Mouse (Mus musculus) limb, embryonic 10.5 days (tissue): ENCODE measurements around the gene Spns1. TPM values are rescaled to one million over a fixed set of nuclear protein-coding genes. Genes with fewer than 3 reads are reported as not detected.

Source experiments
- DNase-seq: peaks from one replicate; pipeline ENCODE4 v3.0.0-alpha.2; 2017; ENCODE audit warnings: low spot score
- H3K27ac ChIP-seq: fragments of 300-500 bp; sonication (generic); 2 replicates; pipeline ENCODE4 v1.5.1; 2016; ENCODE audit warnings: mild to moderate bottlenecking
- H3K27me3 ChIP-seq: fragments of 300-500 bp; sonication (generic); 2 replicates; pipeline ENCODE4 v1.6.1; 2016; ENCODE audit warnings: low read depth, mild to moderate bottlenecking; ENCODE audit not compliant: poor library complexity, severe bottlenecking
- H3K36me3 ChIP-seq: fragments of 300-500 bp; sonication (generic); 2 replicates; pipeline ENCODE4 v1.6.1; 2016; ENCODE audit warnings: mild to moderate bottlenecking, moderate library complexity
- H3K4me1 ChIP-seq: fragments of 300-500 bp; sonication (generic); 2 replicates; pipeline ENCODE4 v1.6.1; 2016
- H3K4me3 ChIP-seq: fragments of 300-500 bp; sonication (generic); 2 replicates; pipeline ENCODE4 v1.5.1; 2016; ENCODE audit warnings: mild to moderate bottlenecking, moderate library complexity
- H3K9me3 ChIP-seq: fragments of 300-500 bp; sonication (generic); replicated peaks from 2 replicates; pipeline ENCODE4 v1.6.1; 2016; ENCODE audit warnings: mild to moderate bottlenecking
- WGBS: fragments of 180-500 bp; shearing (Covaris S2); methylation state at CpG from one replicate; pipeline ENCODE4 v1.1.7; 2016; 5-methylcytosine and 5-hydroxymethylcytosine counted together
- microRNA-seq: library from miRNA; unstranded; fragments of <30 nt; microRNA quantifications from one replicate; pipeline ENCODE4, GENCODE M21; 2017
- polyA plus RNA-seq: library from polyadenylated mRNA; unstranded; fragments of >200 nt; fragmentation: Nextera tagmentation; extraction: Ambion mirVana; gene quantifications from 2 replicates; pipeline ENCODE4 v1.2.1, GENCODE M21; 2016

The Spns1 gene
- polyA plus RNA-seq, 1 experiment from 2014 or later = 68.4 TPM

- H3K27ac ChIP-seq = no peak overlapping the region
- no peaks in the 10 kb centered on the region for H3K36me3 ChIP-seq
- H3K27me3 ChIP-seq = peaks cover 10% of the 10 kb centered on the region
- 31% methylated on average over 3 of the region's 3 CpGs for WGBS
- H3K9me3 ChIP-seq = no peaks in the 10 kb centered on the region
- H3K4me1 ChIP-seq = no peaks in the 10 kb centered on the region
- DNase-seq = no peak
- no peak overlapping the region for H3K4me3 ChIP-seq
Measured at GRCm38 (mm10) chr7:126324791-126325190, 52.5 kb downstream of the Spns1 start.

GRCm38 (mm10) chr7:126323729-126324128 lies 53.5 kb downstream of the Spns1 start:
- 10% methylated on average over 11 of the region's 11 CpGs for WGBS
- Histone ChIP-seq H3K36me3 (no peaks in the 10 kb centered on the region), H3K9me3 (no peaks in the 10 kb centered on the region), H3K27ac (no peak overlapping the region), H3K27me3 (peaks cover 10% of the 10 kb centered on the region), H3K4me3 (no peak overlapping the region), H3K4me1 (no peaks in the 10 kb centered on the region)
- peak; percentile 84 for DNase-seq

Small RNAs within 50 kb of the gene (microRNA-seq; reads per million reads assigned to microRNA genes)
- not detected for gene Mir7058

Other genes starting within 250 kb of the Spns1 start
- 74.7 and 80.1 TPM in 2 replicates for gene Xpo6, start 176.9 kb downstream of the Spns1 start, polyA plus RNA-seq
- 83.4 and 122 TPM in 2 replicates for gene Sbk1, start 104.8 kb downstream of the Spns1 start, polyA plus RNA-seq
- gene Lat, start 7.9 kb downstream of the Spns1 start, polyA plus RNA-seq = 1.6 and 3.0 TPM in 2 replicates
- 2.6 and 2.9 TPM in 2 replicates for gene Nfatc2ip, start 19.3 kb upstream of the Spns1 start, polyA plus RNA-seq
- gene Cd19, start 37.4 kb upstream of the Spns1 start, polyA plus RNA-seq = not detected in 2 replicates
- gene Rabep2, start 51.3 kb upstream of the Spns1 start, polyA plus RNA-seq = 30.3 and 36.9 TPM in 2 replicates
- 0.59 and 5.3 TPM in 2 replicates for gene Atp2a1, start 85.7 kb upstream of the Spns1 start, polyA plus RNA-seq
- 55.1 and 62.5 TPM in 2 replicates for gene Sh2b1, start 98.0 kb upstream of the Spns1 start, polyA plus RNA-seq
- 182 and 207 TPM in 2 replicates for gene Tufm, start 109.9 kb upstream of the Spns1 start, polyA plus RNA-seq
- gene Atxn2l, start 126.0 kb upstream of the Spns1 start, polyA plus RNA-seq = 60.6 and 62.5 TPM in 2 replicates
- 230 and 241 TPM in 2 replicates for gene Eif3c, start 189.0 kb upstream of the Spns1 start, polyA plus RNA-seq
- 0.29 and 0.51 TPM in 2 replicates for gene Apobr, start 207.5 kb upstream of the Spns1 start, polyA plus RNA-seq
- gene Cln3, start 208.4 kb upstream of the Spns1 start, polyA plus RNA-seq = 27.0 and 27.8 TPM in 2 replicates
- gene Il27, start 217.5 kb upstream of the Spns1 start, polyA plus RNA-seq = not detected in 2 replicates